Mouse (Mus musculus): Measurements from ENCODE around the gene Sorl1. TPM values are rescaled to one million over a fixed set of nuclear protein-coding genes. Genes with fewer than 3 reads are reported as not detected.

Gene Sorl1
- polyA plus RNA-seq, 1 experiment from 2014 or later: 5.0 TPM

- Histone ChIP-seq H3K4me1 (no peaks in the 10 kb centered on the region), H3K4me2 (no peak overlapping the region), H3K27me3 (no peaks in the 10 kb centered on the region), H3K9ac (no peak overlapping the region), H3K36me3 (no peaks in the 10 kb centered on the region), H3K27ac (no peak overlapping the region), H3K9me3 (no peaks in the 10 kb centered on the region), H3K4me3 (no peak overlapping the region)
- ATAC-seq (ENCODE audit: insufficient number of reproducible peaks, low FRiP score, low TSS enrichment, low read depth): no peak
- WGBS: 89% methylated on average over 12 of the region's 12 CpGs
These were observed 101.8 kb downstream of the Sorl1 start for GRCm38 (mm10) chr9:42022318-42022717.

GRCm38 (mm10) chr9:42019308-42020031, 104.6 kb downstream of the Sorl1 start:
- Histone ChIP-seq H3K4me1 (no peaks in the 10 kb centered on the region), H3K27ac (no peak overlapping the region), H3K4me2 (no peak overlapping the region), H3K9me3 (no peaks in the 10 kb centered on the region), H3K36me3 (peaks cover 6% of the 10 kb centered on the region), H3K27me3 (no peaks in the 10 kb centered on the region), H3K9ac (no peak overlapping the region), H3K4me3 (no peak overlapping the region)
- no peak for ATAC-seq (ENCODE audit: insufficient number of reproducible peaks, low FRiP score, low TSS enrichment, low read depth)
- WGBS: 51% methylated on average over 7 of the region's 7 CpGs

- Histone ChIP-seq H3K36me3 (no peaks in the 10 kb centered on the region), H3K4me2 (no peak overlapping the region), H3K27ac (no peak overlapping the region), H3K27me3 (no peaks in the 10 kb centered on the region), H3K4me3 (no peak overlapping the region), H3K9ac (no peak overlapping the region), H3K9me3 (no peaks in the 10 kb centered on the region), H3K4me1 (peaks cover 8% of the 10 kb centered on the region)
- ATAC-seq (ENCODE audit: insufficient number of reproducible peaks, low FRiP score, low TSS enrichment, low read depth): no peak
- 91% methylated on average over 5 of the region's 5 CpGs for WGBS
These were observed 115.6 kb downstream of the Sorl1 start for GRCm38 (mm10) chr9:42008501-42008900.

- H3K4me2 ChIP-seq: no peak overlapping the region
- peak; percentile 69; the same call in 1 of the 2 replicates for ATAC-seq (ENCODE audit: insufficient number of reproducible peaks, low FRiP score, low TSS enrichment, low read depth)
- no peak overlapping the region for H3K4me3 ChIP-seq
- no peaks in the 10 kb centered on the region for H3K9me3 ChIP-seq
- H3K36me3 ChIP-seq: 0 out of 2 replicates have a peak, but pooled peaks cover 2% of the 10 kb centered on the region
- no peaks in the 10 kb centered on the region for H3K27me3 ChIP-seq
- peaks cover 9% of the 10 kb centered on the region for H3K4me1 ChIP-seq
- no peak overlapping the region for H3K27ac ChIP-seq
- H3K9ac ChIP-seq: no peak overlapping the region
- WGBS: 14% methylated on average over 8 of the region's 8 CpGs
These were observed 119.0 kb downstream of the Sorl1 start for GRCm38 (mm10) chr9:42005101-42005500.

- Histone ChIP-seq H3K4me2 (no peak overlapping the region), H3K27ac (no peak overlapping the region), H3K4me3 (no peak overlapping the region), H3K9ac (no peak overlapping the region), H3K4me1 (peaks cover 12% of the 10 kb centered on the region), H3K27me3 (no peaks in the 10 kb centered on the region), H3K36me3 (0 out of 2 replicates have a peak, but pooled peaks cover 2% of the 10 kb centered on the region), H3K9me3 (no peaks in the 10 kb centered on the region)
- ATAC-seq (ENCODE audit: insufficient number of reproducible peaks, low FRiP score, low TSS enrichment, low read depth): no peak
- WGBS: 85% methylated on average over 4 of the region's 4 CpGs
These were observed 120.0 kb downstream of the Sorl1 start for GRCm38 (mm10) chr9:42004140-42004539.

- 0 out of 2 replicates have a peak, but pooled peaks cover 4% of the 10 kb centered on the region for H3K36me3 ChIP-seq
- WGBS: 64% methylated on average over 12 of the region's 12 CpGs
- no peak overlapping the region for H3K4me2 ChIP-seq
- ATAC-seq (ENCODE audit: insufficient number of reproducible peaks, low FRiP score, low TSS enrichment, low read depth): no peak
- peaks cover 5% of the 10 kb centered on the region for H3K4me1 ChIP-seq
- no peak overlapping the region for H3K27ac ChIP-seq
- H3K27me3 ChIP-seq: no peaks in the 10 kb centered on the region
- no peak overlapping the region for H3K4me3 ChIP-seq
- H3K9me3 ChIP-seq: no peaks in the 10 kb centered on the region
- H3K9ac ChIP-seq: no peak overlapping the region
These were observed 124.3 kb downstream of the Sorl1 start for GRCm38 (mm10) chr9:41999498-42000473.

- Histone ChIP-seq H3K9me3 (no peaks in the 10 kb centered on the region), H3K27me3 (no peaks in the 10 kb centered on the region), H3K36me3 (0 out of 2 replicates have a peak, but pooled peaks cover 2% of the 10 kb centered on the region), H3K9ac (no peak overlapping the region), H3K4me3 (no peak overlapping the region), H3K4me2 (no peak overlapping the region), H3K4me1 (0 out of 2 replicates have a peak, but pooled peaks cover 4% of the 10 kb centered on the region), H3K27ac (no peak overlapping the region)
- ATAC-seq (ENCODE audit: insufficient number of reproducible peaks, low FRiP score, low TSS enrichment, low read depth): no peak
- WGBS: 69% methylated on average over 9 of the region's 9 CpGs
These were observed 128.8 kb downstream of the Sorl1 start for GRCm38 (mm10) chr9:41995278-41995677.

GRCm38 (mm10) chr9:41993821-41994220, 130.3 kb downstream of the Sorl1 start:
- Histone ChIP-seq H3K4me3 (no peak overlapping the region), H3K27me3 (no peaks in the 10 kb centered on the region), H3K36me3 (0 out of 2 replicates have a peak, but pooled peaks cover 2% of the 10 kb centered on the region), H3K9me3 (no peaks in the 10 kb centered on the region), H3K4me2 (no peak overlapping the region), H3K9ac (no peak overlapping the region), H3K27ac (no peak overlapping the region), H3K4me1 (no peaks in the 10 kb centered on the region)
- ATAC-seq (ENCODE audit: insufficient number of reproducible peaks, low FRiP score, low TSS enrichment, low read depth): no peak
- WGBS: 78% methylated on average over 5 of the region's 5 CpGs

GRCm38 (mm10) chr9:41992841-41993240, 131.3 kb downstream of the Sorl1 start:
- Histone ChIP-seq H3K36me3 (0 out of 2 replicates have a peak, but pooled peaks cover 2% of the 10 kb centered on the region), H3K9me3 (no peaks in the 10 kb centered on the region), H3K4me1 (no peaks in the 10 kb centered on the region), H3K9ac (no peak overlapping the region), H3K27me3 (no peaks in the 10 kb centered on the region), H3K4me3 (no peak overlapping the region), H3K4me2 (no peak overlapping the region), H3K27ac (no peak overlapping the region)
- WGBS: 83% methylated on average over 5 of the region's 5 CpGs
- no peak for ATAC-seq (ENCODE audit: insufficient number of reproducible peaks, low FRiP score, low TSS enrichment, low read depth)

- Histone ChIP-seq H3K4me2 (no peak overlapping the region), H3K4me3 (no peak overlapping the region), H3K36me3 (0 out of 2 replicates have a peak, but pooled peaks cover 4% of the 10 kb centered on the region), H3K9me3 (no peaks in the 10 kb centered on the region), H3K27ac (no peak overlapping the region), H3K27me3 (no peaks in the 10 kb centered on the region), H3K9ac (no peak overlapping the region), H3K4me1 (0 out of 2 replicates have a peak, but pooled peaks cover 2% of the 10 kb centered on the region)
- 59% methylated on average over 5 of the region's 5 CpGs for WGBS
- no peak for ATAC-seq (ENCODE audit: insufficient number of reproducible peaks, low FRiP score, low TSS enrichment, low read depth)
These were observed 138.5 kb downstream of the Sorl1 start for GRCm38 (mm10) chr9:41985636-41986035.

- 50% methylated on average over 9 of the region's 9 CpGs for WGBS
- Histone ChIP-seq H3K27ac (no peak overlapping the region), H3K9me3 (no peaks in the 10 kb centered on the region), H3K36me3 (0 out of 2 replicates have a peak, but pooled peaks cover 4% of the 10 kb centered on the region), H3K4me1 (0 out of 2 replicates have a peak, but pooled peaks cover 2% of the 10 kb centered on the region), H3K9ac (no peak overlapping the region), H3K27me3 (no peaks in the 10 kb centered on the region), H3K4me3 (no peak overlapping the region), H3K4me2 (no peak overlapping the region)
- ATAC-seq (ENCODE audit: insufficient number of reproducible peaks, low FRiP score, low TSS enrichment, low read depth): no peak
These were observed 139.0 kb downstream of the Sorl1 start for GRCm38 (mm10) chr9:41985052-41985451.

Measured in limb, embryonic 15.5 days (tissue).